Mouse (Mus musculus) kidney, adult 2 months (tissue): ENCODE data around the gene Khdrbs2. TPM values are rescaled to one million over a fixed set of nuclear protein-coding genes. Genes with fewer than 3 reads are reported as not detected.

Source experiments
- DNase-seq: peaks from one replicate; pipeline ENCODE4 v3.0.0; 2021
- H3K27ac ChIP-seq: fragments of 200-500 bp; 2 replicates; pipeline ENCODE4 v1.5.1; 2012; ENCODE audit warnings: low read depth, low read length, control low read depth, inconsistent platforms; ENCODE audit not compliant: insufficient read depth
- H3K27me3 ChIP-seq: fragments of 200-500 bp; replicated peaks from 2 replicates; pipeline ENCODE4 v1.6.1; 2012; ENCODE audit warnings: mild to moderate bottlenecking, moderate library complexity, low read length, inconsistent platforms; ENCODE audit not compliant: control insufficient read depth, insufficient read depth
- H3K36me3 ChIP-seq: fragments of 200-500 bp; 2 replicates; pipeline ENCODE4 v1.6.1; 2012; ENCODE audit warnings: mild to moderate bottlenecking, moderate library complexity, low read length, inconsistent platforms; ENCODE audit not compliant: control insufficient read depth, insufficient read depth
- H3K4me1 ChIP-seq: fragments of 200-500 bp; 2 replicates; pipeline ENCODE4 v1.6.1; 2011; ENCODE audit warnings: low read length; ENCODE audit not compliant: control insufficient read depth, insufficient read depth
- H3K4me3 ChIP-seq: fragments of 200-500 bp; 2 replicates; pipeline ENCODE4 v1.5.1; 2011; ENCODE audit warnings: mild to moderate bottlenecking, low read depth, low read length, control low read depth; ENCODE audit not compliant: insufficient read depth
- CTCF ChIP-seq: fragments of 200-500 bp; conservative IDR thresholded peaks from 2 replicates; pipeline ENCODE4 v1.5.1; 2011; ENCODE audit warnings: low read depth, mild to moderate bottlenecking, control low read depth, low read length, moderate library complexity, mixed read lengths; ENCODE audit not compliant: insufficient read depth, insufficient read length
- POLR2A ChIP-seq: fragments of 200-500 bp; IDR thresholded peaks from one replicate; pipeline ENCODE4 v1.6.1; 2011; ENCODE audit warnings: low read depth, low read length, control low read depth
- WGBS: fragments of 180-500 bp; shearing (Covaris S2); methylation state at CpG from one replicate; pipeline ENCODE4 v1.1.7; 2018; 5-methylcytosine and 5-hydroxymethylcytosine counted together
- polyA plus RNA-seq: library from polyadenylated mRNA; depleted of rRNA; stranded (reverse); fragments of >200 nt; gene quantifications from 2 replicates; pipeline ENCODE4 v1.2.3, GENCODE M21; 2012

Khdrbs2 gene
- polyA plus RNA-seq, 1 experiment: 0.03 TPM

DNA sequence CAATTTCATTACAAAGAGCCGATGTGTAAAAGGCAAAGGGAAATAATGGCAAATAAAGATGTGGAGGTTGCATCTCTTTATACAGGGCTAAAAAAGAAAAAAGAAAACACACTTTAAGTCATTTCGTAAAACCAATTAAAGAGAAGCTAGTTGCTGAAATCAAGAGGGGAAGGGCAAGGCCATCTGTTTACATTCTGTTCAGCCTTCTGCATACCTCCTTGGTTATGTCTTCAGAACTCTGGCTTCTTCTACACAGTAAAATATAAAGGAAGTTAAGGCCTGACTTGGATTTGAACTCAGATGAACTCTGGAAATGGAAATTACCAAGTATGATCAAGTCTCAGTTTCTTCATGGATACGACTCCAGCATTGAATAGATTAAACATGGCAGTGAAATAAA is 528.8 kb downstream of the Khdrbs2 start:
- Histone ChIP-seq H3K36me3 (no peaks in the 10 kb centered on the region), H3K4me3 (no peak overlapping the region), H3K4me1 (no peaks in the 10 kb centered on the region), H3K27ac (no peak overlapping the region), H3K27me3 (no peaks in the 10 kb centered on the region)
- no peak for TF ChIP-seq CTCF
- TF ChIP-seq POLR2A: no peak
- 85% methylated on average over 3 of the region's 3 CpGs for WGBS
- no peak for DNase-seq
